7 mouse cellular contexts compared by ENCODE assay signal in genomic region chr10:97159831-97160575, GRCm38 (mm10).
A peak's percentile ranks its signal among the peaks of the same experiment; 100 is the strongest.
DNase-seq lines count a peak whose midpoint lies in the region; ATAC-seq lines count a peak whose summit lies in the region.

No protein-coding gene starts in this region.

- H3K4me2 ChIP-seq in hindbrain, embryonic 14.5 days (replicated peaks) = no peak overlapping the region

- H3K36me3 ChIP-seq in hindbrain, embryonic 14.5 days (replicated peaks; ENCODE audit: control insufficient read depth, insufficient read depth) = no peaks in the 10 kb centered on the region
- H3K36me3 ChIP-seq in splenic B cell, adult 2 months (ENCODE audit: control insufficient read depth, insufficient read depth, low read length, poor library complexity, severe bottlenecking) = no peaks in the 10 kb centered on the region

- H3K27me3 ChIP-seq in hindbrain, embryonic 14.5 days (ENCODE audit: control insufficient read depth, insufficient read depth, low read length) = no peaks in the 10 kb centered on the region
- H3K27me3 ChIP-seq in splenic B cell, adult 2 months (ENCODE audit: control insufficient read depth, insufficient read depth, low read length, poor library complexity, severe bottlenecking) = no peaks in the 10 kb centered on the region

- peaks cover 21% of the 10 kb centered on the region for H3K4me1 ChIP-seq in hindbrain, embryonic 14.5 days (replicated peaks; ENCODE audit: control insufficient read depth, insufficient read depth, low read length)

- peak; percentile 21 for DNase-seq in right cerebral cortex, adult 18-20 months
- no peak for DNase-seq in right cerebral cortex, postnatal 14 days
- DNase-seq in T-cell, adult 2 months (ENCODE audit: low spot score) = peak; percentile 20
- peak; percentile 66 for DNase-seq in embryo, embryonic 11 days
- DNase-seq in hindbrain, embryonic 14.5 days (ENCODE audit: low spot score) = peak; percentile 87
- peak; percentile 64 for DNase-seq in lung, postnatal 25 days (ENCODE audit: low spot score)
- DNase-seq in splenic B cell, adult 2 months (ENCODE audit: low read depth, low spot score) = peak; percentile 72

- no peaks in the 10 kb centered on the region for H3K9me3 ChIP-seq in hindbrain, embryonic 14.5 days (ENCODE audit: control insufficient read depth, low read length)

- H3K27ac ChIP-seq in hindbrain, embryonic 14.5 days = 0 out of 2 replicates have a peak overlapping the region, but pooled peaks have one; percentile 41

- WGBS in hindbrain, embryonic 14.5 days = 51% methylated on average over 10 of the region's 10 CpGs

- H3K4me3 ChIP-seq in hindbrain, embryonic 14.5 days (replicated peaks; ENCODE audit: low read length) = no peak overlapping the region

- ATAC-seq in hindbrain, embryonic 14.5 days (ENCODE audit: low FRiP score) = no peak; the same call in 1 of the 2 replicates

- H3K9ac ChIP-seq in hindbrain, embryonic 14.5 days = no peak overlapping the region
